Mouse (Mus musculus): ENCODE data around the gene Glt8d2.

Glt8d2 gene

GRCm38 (mm10) chr10:82690494-82690893 lies at the start of gene Glt8d2:
Gene Glt8d2, minus strand, starts transcription at chr10:82690650.
- DNase-seq (ENCODE audit: extremely low spot score) = peak; percentile 76

GRCm38 (mm10) chr10:82699296-82699941 lies 9.0 kb upstream of the Glt8d2 start:
- DNase-seq (ENCODE audit: extremely low spot score) = peak; percentile 52

- DNase-seq (ENCODE audit: extremely low spot score) = peak; percentile 89
Observed at GRCm38 (mm10) chr10:82698712-82699261, 8.3 kb upstream of the Glt8d2 start.

GRCm38 (mm10) chr10:82697305-82697898 lies 7.0 kb upstream of the Glt8d2 start:
- no peak for DNase-seq (ENCODE audit: extremely low spot score)

- DNase-seq (ENCODE audit: extremely low spot score) = no peak
Observed at GRCm38 (mm10) chr10:82696453-82697079, 6.1 kb upstream of the Glt8d2 start.

DNA sequence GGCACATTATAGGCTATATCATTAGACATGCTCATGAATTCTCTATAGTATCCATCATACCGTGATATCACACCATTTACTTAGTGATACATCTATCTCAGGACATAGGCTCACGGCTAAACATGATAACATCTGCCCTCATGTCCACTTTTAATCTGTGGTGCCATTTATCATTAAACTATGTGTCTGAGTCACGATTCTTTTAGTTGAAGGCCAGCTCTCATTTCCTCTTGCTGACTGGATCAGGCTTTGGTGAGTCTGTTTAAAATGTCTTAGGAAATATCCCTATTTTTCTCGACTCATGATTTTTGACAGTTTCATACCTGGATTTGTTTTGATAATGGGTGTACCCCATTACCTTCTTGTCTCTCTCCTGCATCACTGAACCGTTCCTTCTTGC lies 5.5 kb upstream of the Glt8d2 start, which contains the start of gene Hcfc2:
Gene Hcfc2, plus strand, starts transcription at position 205 of the 400 bp plus-strand sequence.
- no peak for DNase-seq (ENCODE audit: extremely low spot score)

DNA sequence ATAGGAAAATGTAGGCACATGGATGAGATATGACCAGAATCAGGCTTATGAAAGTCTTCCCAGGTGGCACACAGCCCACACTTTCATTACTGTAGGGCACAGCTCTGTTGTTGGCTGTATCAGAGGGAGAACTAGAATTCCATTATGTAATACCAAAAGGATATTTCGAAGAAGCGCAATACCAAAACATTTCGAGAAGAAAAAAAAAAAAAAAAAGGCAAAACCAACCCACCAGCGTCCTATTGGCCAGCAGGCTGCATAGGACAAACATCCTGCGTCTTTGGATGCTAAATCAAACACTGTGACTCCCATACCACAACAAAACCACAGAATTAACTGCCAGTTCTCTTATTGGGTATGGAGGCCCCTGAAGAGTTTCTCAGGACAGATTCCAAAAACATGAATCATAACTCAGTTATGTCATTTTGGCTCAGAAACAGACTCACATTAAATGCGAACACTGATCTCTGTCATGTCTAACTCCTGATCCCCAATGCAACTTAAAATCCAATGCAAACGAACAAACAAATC lies 704 bp downstream of the Glt8d2 start:
- no peak for DNase-seq (ENCODE audit: extremely low spot score)

- DNase-seq (ENCODE audit: extremely low spot score) = no peak
Observed at GRCm38 (mm10) chr10:82685440-82685839, 5.0 kb downstream of the Glt8d2 start.

DNA sequence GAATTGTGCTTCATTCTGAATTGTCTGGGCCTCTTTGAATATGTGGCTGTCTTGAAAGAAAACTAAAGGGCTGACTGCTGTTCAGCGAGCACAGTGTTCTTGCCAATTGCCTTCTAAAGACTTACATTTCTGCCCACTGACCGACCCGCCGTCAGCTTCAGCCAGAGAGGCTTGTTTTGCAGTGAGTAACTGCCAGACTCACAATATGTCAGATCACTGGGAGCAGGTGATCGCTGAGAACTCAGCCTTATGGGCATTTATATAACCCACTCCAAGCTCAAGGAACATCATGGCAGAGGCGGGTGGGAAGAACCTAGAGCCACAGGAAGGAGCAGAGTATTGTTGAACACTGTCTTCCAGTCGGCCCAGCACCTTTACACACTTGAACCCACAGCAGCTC lies 8.8 kb downstream of the Glt8d2 start:
- no peak for DNase-seq (ENCODE audit: extremely low spot score)

DNA sequence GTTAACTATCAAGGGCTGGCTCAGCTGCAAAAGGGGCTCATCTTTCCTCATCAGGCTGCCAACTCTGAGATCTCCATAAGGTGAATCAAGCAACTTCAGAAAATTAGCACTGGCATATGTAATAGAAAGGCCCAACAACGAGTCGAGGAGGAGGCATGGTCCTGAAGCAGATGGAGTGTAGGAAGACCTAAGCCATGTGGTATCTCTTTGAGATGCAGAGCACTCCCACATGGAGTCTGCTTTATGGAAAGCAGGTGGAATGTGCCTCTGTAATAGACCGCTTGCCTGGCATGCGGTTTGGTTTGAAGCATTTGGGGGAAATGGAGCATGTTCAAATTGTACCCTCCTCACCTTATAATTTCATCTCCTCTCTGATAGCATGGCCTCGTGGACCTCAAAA lies 9.7 kb downstream of the Glt8d2 start:
- no peak for DNase-seq (ENCODE audit: extremely low spot score)

GRCm38 (mm10) chr10:82676949-82677348 lies 13.5 kb downstream of the Glt8d2 start:
- DNase-seq (ENCODE audit: extremely low spot score) = no peak

DNA sequence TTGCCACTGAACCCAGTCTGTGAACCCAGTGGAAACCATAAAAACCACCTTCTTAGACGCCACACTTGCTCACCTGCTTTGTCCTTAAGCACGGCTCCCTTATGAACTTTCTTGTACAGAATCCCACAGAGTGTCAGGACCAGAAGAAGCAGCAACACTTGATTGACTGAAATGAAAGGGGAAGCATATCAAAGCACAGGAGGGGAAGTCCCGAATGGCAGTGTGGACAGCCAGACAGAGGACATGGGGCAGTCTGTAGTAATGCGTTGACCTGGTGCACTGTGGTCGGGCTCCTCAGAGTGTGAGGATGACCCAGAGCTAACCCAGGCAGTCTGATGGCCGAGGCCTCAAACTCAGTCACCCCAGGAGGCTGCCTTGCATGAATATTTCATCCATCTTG lies 20.2 kb downstream of the Glt8d2 start:
- no peak for DNase-seq (ENCODE audit: extremely low spot score)

- peak; percentile 76 for DNase-seq (ENCODE audit: extremely low spot score)
Observed at GRCm38 (mm10) chr10:82666436-82667234, 23.8 kb downstream of the Glt8d2 start.

GRCm38 (mm10) chr10:82665951-82666350 lies 24.5 kb downstream of the Glt8d2 start:
- DNase-seq (ENCODE audit: extremely low spot score) = no peak

DNA sequence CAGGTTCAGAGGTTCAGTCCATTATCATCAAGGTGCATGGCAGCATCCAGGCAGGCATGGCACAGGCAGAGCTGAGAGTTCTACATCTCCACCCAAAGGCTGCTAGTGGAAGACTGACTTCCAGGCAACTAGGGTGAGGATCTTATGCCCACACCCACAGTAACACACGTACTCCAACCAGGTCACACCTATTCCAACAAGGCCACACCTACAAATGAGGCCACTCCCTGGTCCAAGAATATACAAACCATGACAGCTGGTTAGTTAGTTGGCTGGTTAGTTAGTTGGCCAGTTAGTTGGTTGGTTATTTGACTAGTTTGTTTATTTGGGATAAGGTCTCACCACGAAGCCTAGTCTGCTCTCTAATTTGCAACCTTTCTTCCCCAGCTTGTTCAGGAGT lies 27.2 kb downstream of the Glt8d2 start:
- no peak for DNase-seq (ENCODE audit: extremely low spot score)

DNA sequence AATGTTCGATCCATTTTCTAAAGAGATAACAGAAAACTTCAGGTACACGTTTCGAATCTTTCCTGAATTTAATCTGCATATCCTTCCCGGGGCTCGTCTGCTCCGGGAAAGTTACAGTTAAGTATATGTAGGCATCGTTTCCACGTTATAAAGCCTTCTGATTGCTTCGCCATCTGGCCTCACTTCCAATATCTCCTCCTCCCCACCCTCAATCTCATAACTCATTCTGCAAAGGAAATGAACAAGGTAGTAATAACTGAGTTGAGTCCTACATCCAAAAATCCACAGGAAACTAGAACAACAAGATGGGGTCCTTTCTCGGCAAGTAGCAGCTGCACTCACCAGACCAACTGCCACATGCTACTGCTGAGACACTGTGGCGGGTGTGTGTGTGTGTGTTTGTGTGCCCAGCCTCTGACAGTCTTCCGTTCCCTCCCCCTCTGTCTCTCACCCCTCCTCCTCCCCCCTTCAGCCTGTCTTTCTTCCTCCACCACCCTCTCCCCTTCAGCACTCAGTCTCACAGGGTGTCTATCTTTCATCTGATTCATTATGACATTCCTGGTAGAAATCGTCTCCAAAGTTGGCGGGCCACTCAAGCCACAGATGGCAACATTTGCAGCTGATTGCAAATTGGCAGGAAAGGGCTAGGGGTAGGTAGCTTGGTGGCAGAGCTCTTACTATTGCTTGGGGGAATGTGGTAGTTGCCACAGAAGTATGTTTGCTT lies 28.0 kb downstream of the Glt8d2 start:
- no peak for DNase-seq (ENCODE audit: extremely low spot score)

- no peak for DNase-seq (ENCODE audit: extremely low spot score)
Observed at GRCm38 (mm10) chr10:82661820-82662219, 28.6 kb downstream of the Glt8d2 start.

DNA sequence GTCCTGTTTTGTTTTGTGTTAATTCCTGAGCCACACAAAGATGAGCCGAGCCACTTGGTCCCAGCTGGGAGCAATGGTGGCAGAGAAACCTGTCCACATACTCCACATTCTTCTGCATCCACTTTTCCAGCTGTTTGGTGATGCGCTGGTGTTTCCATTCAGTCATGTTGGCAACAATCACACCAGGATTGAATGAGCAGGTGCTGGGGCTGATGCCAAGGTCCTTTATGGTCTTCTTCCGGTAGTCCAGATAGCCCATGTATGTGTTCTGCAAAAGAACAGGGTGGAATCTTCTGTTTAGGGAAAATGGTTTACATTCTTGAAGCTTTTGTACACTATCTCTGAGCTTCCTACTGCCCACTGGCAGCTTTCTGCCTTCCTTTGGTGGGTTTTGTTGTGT lies 35.9 kb downstream of the Glt8d2 start:
- DNase-seq (ENCODE audit: extremely low spot score) = no peak

DNA sequence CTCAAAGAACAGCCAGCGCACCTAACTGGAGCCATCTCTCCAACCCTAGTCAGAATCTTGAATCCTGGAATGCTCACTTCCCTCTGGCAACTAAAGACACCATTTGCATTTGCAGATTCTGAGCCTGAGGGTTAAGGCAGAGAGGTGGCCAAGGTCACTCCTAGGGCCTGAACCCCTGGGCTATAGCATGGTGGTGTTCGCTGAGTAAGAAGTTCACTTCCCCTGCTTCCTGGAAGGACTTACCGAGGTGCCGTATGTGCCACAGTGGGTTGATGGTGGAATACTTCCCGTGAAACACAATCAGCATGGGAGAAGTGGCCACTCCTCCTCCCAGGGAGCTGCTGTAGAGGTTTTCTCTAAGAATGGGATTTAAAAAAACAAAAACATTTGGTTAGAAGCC lies 37.8 kb downstream of the Glt8d2 start:
- DNase-seq (ENCODE audit: extremely low spot score) = no peak

DNA sequence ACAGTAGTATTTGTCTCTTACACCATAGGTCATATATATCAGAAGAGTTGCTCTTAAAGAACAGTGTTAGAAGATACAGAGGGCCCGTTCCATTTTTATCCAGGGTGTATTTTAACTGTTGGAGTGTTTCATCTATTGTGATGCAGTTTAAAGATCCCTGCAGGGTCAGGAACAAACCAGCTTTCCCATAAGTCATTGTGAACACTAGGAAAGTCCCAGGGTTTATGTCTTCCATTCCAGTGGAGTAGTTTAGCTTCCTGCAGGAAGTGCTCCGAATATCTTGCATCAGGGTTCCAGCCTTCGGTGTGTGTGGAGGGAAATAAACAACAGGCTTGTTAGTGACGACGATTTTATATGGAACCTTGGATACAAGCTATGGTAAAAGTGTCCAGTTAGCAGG lies 39.2 kb downstream of the Glt8d2 start:
- DNase-seq (ENCODE audit: extremely low spot score) = no peak

DNA sequence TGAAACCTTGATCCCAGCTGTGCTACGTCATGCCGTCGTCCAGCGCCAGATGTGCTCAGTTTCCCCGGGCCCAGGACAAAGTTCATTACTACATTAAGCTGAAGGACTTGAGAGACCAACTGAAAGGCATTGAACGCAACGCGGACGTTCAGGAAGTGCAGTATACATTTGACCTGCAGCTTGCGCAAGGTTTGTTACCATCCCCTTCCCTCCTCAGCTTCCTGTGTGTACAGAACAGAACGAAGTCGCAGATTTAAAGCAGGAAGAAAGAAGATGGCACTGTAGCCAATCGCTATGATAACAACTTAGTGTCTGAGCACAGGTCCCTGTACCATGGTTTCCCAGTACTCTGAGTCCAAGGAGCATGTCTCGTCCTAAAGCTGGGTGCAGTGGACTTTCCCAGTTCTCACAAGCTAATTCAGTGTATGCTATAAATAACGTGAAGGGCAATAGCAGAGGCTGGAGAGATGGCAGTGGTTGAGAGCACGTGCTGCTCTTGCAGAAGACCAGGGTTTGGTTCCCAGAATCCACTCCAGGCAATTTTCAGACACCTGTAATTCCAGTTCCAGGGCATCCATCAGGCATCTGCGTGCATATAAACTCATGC lies 43.1 kb downstream of the Glt8d2 start:
- DNase-seq (ENCODE audit: extremely low spot score) = no peak
